Mouse (Mus musculus): ENCODE measurements around the gene Ngly1.

Gene Ngly1

GRCm38 (mm10) chr14:16249171-16249874 is at the start of gene Ngly1, which contains the start of gene Oxsm:
Gene Ngly1 (plus strand): TSS chr14:16249280.
Gene Oxsm (minus strand): TSS chr14:16249808.
- peak; percentile 87 for DNase-seq

DNA sequence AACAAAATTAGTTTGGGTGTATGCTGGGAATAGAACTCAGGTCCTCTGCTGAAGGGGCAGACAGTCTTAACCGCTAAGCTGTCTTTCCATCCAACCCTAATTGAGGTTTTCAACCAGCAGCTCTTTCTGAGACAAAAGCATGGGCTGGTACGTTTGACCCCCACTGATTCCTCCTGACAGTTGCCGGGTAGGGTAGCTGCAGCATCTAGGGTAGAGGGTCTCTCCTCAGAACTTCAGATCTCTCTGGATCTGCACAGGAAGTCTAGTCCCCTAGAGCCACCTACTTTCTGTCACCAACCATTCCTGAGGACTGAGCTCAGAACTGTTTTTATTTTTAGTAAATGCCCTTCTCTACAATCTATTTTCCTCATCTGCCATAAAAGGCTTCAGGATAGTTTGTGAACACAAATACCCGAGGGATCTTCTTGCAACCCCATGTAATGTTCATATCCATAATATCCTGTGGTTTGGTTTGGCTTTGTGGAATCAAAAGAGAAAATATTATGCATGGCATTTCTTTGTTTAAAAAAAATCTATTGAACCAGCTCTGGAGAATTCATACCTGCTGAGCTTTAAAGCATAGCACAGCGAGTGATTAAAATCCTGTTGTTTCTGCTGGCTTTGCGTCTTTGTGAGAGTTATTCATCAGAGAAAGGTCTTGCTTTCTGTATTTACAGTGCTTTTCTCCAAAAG is 48.7 kb upstream of the Ngly1 start:
- DNase-seq = peak; percentile 19

DNA sequence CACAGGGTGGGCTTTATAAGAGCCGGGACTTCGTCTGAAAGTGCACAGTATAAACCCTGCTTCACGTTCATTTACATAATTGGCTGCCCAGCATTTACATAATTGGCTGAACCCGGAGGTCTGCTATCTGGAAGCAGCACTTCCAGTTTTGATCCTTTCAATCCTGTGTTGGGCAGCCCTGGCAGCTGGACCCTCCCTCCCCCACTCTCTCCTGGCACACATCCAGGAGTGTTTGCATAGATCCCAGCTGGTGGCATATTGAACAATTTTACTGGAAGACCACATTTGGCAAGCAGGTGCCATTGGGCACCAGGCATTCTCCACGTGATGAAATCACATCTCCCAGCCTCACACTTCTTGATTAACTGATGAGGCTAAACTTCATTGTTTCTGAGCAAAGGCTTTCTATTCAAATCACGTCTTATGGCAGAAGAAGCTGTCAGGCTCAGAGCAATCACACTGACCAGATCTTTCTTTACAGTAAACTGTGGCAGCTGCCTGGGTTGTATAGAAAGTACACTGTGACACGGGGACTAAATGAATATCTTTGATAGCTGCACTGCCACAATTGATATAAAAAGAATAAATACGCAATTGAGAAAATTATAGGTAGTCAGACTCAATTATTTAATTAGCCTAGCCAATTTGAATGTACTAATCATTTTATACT is 48.0 kb upstream of the Ngly1 start:
- peak; percentile 83 for DNase-seq

DNA sequence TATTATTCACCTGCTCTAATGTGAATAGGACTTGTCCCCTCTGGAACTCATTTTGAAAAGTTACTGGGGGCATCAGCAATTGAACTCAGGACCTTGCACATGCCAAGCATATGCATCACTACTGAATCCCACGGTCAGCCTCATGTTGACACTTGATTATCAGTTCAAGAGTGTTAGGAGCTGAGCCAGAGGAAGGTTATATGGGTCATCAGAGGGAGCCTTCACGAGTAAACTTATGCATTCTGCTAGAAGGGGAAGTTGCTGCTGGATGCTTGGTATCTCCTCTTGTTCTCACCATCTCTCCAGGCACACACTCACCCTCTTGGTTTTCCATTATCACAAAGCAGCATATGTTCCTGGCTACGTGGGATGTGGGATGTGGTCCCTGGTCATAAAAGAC is 47.4 kb upstream of the Ngly1 start:
- no peak for DNase-seq

DNA sequence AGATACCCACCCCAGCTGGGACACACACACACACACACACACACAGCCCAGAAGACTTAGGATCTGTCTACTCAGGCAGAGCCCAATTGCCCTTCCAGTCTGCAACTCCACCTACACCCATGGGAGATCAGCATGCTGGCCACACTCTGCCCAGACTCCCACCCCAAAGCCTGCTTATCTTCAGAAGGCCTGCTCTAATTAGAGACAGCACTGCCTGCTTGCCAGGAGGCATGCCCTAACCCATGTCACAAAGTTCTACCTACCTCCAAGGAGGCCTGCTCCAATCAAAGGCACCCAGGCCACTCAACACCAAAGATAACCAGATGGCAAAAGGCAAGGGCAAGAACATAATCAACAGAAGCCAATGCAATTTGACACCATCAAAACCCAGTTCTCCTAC is 41.4 kb upstream of the Ngly1 start:
- no peak for DNase-seq

DNA sequence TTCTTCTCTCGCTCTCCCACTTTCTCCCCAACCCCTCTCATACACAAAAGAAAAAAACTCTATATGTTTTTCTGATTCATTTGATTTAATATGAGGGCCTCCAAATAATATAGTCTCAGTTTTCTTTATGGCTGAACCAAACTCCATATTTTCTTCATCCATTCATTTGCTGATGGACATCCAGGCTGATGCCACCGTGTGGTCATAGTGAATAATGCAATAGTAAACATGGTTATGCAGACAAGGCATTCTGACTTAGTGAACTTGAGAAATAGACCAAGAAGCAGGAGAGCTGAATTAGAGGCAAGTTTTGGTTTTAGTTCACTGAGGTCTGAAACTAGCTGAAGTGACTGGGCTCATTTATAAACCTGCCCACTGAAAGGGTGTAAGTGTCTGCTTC is 30.1 kb upstream of the Ngly1 start:
- peak; percentile 21 for DNase-seq

GRCm38 (mm10) chr14:16229395-16229794 is 19.7 kb upstream of the Ngly1 start:
- DNase-seq = no peak

GRCm38 (mm10) chr14:16230581-16230980 is 18.5 kb upstream of the Ngly1 start:
- no peak for DNase-seq

DNA sequence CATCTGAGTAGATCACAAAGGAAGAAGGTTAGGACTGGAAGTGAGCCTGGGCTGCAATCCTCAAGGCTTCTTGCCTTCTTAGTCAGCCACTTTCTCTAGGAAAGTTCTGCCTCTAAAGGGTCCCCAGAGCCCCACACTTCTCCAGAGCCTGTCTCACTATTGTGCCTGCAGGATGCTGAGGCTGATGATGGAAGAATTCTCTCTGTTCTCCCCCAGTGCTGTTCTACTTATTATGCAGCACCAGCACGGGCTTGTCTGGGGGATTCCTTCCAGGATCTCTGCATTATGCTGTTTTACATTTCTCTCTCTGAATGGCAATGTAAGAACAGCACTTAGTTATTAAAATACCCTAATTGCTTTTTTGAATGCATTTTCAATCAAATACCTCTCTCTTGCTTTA is 15.6 kb upstream of the Ngly1 start:
- DNase-seq = no peak

GRCm38 (mm10) chr14:16236466-16236865 is 12.6 kb upstream of the Ngly1 start:
- DNase-seq = no peak

- peak; percentile 50 for DNase-seq
Observed at GRCm38 (mm10) chr14:16242193-16242815, 6.8 kb upstream of the Ngly1 start.

DNA sequence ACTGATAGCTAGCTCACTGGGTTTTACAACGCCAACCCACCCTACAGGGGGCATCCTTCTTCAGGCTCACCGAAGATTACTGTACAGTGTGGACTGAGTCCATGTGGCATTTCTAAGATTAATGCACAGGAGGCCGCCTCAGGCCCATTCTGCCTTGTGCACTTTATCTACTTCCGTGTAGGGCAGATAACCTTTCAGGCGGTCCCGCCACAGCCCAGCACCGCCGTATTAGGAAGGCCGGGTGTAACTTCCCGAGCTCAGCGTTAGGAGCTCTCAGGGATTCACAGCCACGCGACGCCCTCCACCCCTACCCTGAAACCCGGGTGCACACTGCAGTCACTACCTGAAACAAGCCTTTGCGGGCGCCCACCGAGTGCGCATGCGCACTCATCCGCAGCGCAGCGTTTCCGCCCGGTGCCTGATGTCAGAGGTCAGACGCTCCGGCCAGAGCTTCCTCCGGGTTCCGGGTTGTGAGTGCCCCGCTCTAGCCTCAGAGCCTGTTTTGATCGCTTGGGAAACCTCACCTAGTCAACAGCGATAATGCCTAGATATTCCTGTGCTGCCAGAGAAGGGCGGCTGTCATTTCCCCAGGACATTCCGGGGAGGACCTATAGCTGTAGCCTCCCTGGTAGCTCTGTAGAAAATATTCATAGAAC is 6.0 kb upstream of the Ngly1 start:
- DNase-seq = peak; percentile 94

DNA sequence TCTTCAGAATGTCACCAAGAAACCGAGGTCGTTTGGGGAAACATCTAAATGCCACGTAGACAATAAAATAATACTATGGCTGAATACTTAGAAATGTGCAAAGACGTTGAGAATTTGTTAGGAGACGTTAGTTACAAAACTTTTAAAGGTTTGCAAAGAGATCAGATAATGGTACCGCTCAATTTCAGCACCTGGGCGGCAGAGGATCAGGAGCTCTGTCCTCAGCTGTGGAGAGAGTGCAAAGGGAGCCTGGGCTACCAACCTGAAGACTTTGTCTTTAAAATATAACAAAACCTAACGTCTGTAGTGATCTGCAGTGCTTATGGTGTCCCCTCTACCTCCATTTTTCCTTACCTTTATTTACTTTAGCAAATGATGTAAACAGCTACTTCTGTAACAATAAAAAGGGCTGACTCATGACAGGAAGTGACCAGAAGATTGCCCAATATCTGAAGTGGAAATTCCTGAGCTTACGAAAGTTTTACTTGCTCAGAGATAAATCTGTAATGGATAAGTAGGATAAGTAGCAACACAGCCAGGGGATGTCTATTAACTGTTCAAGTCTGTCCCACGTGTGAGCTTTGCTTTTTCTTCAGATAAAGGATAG is 5.4 kb upstream of the Ngly1 start:
- no peak for DNase-seq

GRCm38 (mm10) chr14:16244370-16244769 is 4.7 kb upstream of the Ngly1 start:
- DNase-seq = no peak

DNA sequence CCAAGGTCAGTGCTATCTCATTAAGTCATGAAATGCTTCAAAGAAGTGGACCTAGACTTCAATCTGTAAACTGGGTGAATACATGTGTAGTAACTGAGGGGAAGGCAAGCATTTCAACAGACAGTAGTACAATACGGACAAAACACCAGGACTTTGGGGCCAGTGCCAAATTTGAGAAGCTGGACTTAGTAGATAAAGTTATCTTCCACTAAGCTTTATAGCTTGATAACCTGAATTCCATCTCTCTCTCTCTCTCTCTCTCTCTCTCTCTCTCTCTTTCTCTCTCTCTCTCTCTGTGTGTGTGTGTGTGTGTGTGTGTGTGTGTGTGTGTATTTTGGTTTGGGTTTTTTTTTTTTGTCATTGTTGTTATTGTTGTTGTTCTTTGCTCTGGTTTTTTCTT is 4.0 kb upstream of the Ngly1 start:
- DNase-seq = no peak

DNA sequence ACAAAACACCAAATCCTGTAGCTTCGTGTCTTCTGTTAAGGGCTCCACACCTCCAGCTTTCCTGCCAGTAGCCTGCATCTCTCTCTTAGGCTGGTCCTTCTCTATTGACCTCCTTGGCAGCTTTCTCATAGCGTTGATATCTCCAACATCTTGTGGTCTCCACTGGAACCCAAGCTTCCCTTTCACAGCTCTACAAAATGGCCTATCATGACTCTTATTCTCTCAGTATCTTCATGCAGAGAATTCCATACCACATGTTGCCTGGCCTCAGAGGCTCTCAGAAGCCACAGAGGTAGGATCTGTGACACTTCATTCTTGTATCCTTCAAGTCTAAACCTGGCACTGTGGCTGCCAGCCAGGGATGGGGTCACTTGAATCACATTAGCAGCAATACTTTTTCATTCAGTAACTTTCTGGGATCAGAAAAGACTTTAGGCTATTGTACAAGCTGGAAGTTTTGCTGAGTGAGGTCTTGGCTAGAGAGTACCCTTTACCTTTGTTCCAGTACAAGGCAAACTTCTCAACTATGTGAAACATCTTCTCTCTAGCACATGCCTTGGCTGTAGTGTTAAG is 2.7 kb upstream of the Ngly1 start:
- DNase-seq = no peak

DNA sequence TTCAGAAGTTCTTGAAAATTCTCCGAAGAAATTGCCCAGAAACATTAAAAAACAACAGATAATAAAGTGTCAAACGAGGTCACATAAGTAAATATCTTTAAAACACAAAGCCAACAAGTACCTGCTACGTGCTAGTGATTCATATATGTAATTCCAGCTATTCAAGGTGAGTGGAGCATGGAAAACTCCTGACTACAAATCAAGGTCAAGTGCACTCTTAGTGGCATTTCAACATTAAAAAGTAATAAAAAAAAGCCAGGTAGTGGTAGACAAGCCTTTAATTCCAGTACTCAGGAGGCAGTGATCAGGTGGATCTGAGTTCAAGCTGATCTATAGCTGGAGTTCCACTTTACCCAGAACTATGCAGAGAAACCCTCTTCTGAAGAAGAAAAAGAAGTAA is 945 bp upstream of the Ngly1 start:
- no peak for DNase-seq

- DNase-seq = no peak
Observed at GRCm38 (mm10) chr14:16248603-16249157, 400 bp upstream of the Ngly1 start.

- no peak for DNase-seq
Observed at GRCm38 (mm10) chr14:16250099-16250498, 1.0 kb downstream of the Ngly1 start.

DNA sequence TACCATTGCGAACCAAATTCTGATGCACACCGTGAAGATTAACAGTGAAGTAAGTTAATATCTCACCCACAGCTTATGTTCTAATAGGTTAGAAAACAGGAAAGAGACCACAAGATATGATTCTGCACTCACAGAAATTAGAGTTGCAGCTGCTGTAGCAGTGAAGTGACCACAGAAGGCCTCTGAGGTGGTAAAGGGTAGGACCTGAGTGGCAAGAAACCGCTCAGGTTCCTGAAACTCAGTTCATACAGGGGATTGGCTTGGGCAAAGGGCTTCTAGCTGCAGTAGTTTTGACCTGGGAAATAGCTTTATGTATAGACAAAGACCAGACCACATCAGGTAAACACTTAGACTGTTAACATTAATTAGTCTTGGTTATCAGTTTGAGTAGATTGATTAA is 6.7 kb downstream of the Ngly1 start:
- no peak for DNase-seq

DNA sequence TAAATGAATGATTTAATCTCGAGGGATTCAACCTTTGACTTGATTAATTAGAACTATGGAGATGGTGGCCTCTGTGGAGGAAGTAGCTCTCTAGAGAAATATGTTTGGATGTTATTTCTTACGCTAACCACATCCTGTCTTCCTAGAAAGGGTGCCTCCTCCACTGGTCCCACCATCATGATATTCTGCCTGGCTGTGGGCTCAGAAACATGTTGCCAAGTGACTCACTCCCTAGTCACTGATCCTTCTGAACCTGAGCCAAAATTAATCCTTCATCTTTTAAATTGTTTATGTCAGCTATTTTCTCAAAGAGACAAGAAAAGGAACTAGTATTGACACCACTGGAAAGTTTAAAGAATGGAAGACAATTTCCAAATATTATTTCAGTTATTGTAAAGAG is 7.1 kb downstream of the Ngly1 start:
- no peak for DNase-seq

GRCm38 (mm10) chr14:16260541-16260940 is 11.5 kb downstream of the Ngly1 start:
- DNase-seq = peak; percentile 84
